Mouse (Mus musculus) embryonic fibroblast, embryonic 13.5 days (primary cell): ENCODE results near the gene Abce1.

Experiments used
- CTCF ChIP-seq: IDR thresholded peaks from 2 replicates; pipeline ENCODE4 v1.5.1; 2011; ENCODE audit warnings: mild to moderate bottlenecking, control low read depth, low read length, moderate library complexity, borderline replicate concordance; ENCODE audit not compliant: insufficient read depth
- POLR2A ChIP-seq: IDR thresholded peaks from 2 replicates; pipeline ENCODE4 v1.6.1; 2011; ENCODE audit warnings: low read depth, mild to moderate bottlenecking, control low read depth, low read length, moderate library complexity

GRCm38 (mm10) chr8:79637237-79637636 is 74.3 kb downstream of the Abce1 start:
- TF ChIP-seq CTCF (no peak), POLR2A (no peak)
